Mouse (Mus musculus) naive thymus-derived CD4-positive, alpha-beta T cell, adult 2 months (primary cell): Measurements from ENCODE around the gene Ndufb10.
"Not testable (repeated sequence)": the region's sequence is repeated elsewhere in the genome, so short reads cannot be mapped to it uniquely, and the experiment has no call there.

ENCODE experiments used
- DNase-seq: peaks from one replicate; pipeline ENCODE4 v3.0.0-alpha.2; 2011; ENCODE audit warnings: low read depth

The Ndufb10 gene

DNA sequence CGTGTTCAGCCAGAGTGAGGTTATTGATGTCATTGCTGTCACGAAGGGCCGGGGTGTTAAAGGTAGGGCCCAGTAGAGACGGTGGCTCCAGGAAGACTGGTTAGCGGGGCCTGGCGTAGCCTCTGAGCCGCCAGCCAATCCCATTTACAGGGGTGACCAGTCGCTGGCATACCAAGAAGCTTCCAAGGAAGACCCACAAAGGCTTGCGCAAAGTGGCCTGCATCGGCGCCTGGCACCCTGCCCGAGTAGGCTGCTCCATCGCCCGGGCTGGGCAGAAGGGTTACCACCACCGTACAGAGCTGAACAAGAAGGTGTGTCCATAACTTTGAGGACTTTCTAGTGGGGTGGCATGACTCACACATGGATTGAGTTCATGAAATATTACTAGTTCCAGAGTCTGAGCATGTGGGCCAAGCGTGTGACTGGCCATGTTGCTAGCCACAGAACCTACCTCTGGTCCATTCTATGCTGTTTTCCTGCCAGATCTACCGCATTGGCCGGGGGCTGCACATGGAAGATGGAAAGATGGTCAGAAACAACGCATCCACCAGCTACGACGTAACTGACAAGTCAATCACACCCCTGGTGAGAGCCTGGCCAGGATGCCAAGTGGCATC, 9.3 kb upstream of the Ndufb10 start:
- DNase-seq = no peak

DNA sequence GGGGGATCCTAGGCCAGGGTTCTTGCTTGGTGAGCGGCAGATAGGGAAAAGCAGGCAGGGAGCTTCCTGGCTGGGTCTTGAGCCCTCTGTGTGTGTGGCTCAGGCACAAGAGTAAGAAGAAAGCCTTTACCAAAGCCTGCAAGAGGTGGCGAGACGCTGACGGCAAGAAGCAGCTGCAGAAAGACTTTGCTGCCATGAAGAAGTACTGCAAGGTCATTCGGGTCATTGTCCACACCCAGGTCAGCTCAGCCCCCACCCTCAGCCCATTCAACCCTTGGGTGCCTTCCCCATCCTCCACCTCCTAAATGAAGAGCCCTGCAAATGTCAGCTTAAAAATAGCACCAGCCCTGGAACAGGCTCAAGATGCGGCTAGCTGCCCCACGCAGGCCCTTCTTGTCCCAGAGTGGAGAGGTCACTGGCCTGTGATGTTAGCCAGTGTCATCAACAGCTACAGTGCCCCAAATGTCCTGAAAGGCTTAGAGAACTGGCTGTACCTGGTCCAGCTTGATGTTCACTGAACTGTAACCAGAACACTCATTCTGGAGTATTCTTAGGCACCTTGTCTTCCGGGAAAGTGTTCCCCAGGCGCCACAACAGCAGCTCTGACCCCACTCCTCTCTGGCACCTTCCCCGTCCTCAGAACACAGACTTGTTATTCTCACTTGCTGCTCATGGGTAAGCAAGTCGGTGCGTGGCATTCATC, 8.1 kb upstream of the Ndufb10 start:
- no peak for DNase-seq

DNA sequence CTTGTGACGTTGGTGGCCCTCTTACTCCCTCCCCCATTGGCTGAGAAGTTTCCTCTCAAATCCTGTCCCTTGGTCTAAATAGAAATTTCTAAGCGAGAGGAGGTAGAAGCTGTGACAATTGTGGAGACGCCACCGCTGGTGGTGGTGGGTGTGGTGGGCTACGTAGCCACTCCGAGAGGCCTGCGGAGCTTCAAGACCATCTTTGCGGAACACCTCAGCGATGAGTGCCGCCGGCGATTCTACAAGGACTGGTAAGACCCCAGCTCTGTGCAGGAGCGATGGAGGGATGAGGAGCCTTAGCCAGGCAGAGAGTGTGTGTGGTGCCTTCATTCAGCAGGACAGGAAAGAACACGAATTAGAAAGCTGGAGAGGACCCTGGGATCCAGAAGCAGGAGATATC, 6.5 kb upstream of the Ndufb10 start:
- no peak for DNase-seq

DNA sequence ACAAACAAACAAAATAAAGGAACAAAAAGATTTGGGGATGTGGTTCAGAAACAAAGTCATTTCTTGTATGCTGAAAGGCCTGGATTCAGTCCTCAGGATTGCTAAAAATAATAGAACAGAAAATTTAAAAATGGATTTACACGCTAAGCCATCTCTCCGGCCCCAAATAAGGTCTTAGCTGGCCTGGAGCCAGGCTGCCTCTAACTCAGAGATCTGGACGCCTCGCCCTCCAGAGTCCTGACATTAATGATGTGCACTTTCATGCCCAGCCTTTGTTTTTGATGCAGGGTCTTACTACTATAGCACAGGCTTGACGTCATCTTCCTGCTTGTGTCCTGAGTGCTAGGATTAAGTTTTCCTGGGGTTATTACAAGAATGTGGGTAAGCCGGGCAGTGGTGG, 4.8 kb upstream of the Ndufb10 start:
- no peak for DNase-seq

DNA sequence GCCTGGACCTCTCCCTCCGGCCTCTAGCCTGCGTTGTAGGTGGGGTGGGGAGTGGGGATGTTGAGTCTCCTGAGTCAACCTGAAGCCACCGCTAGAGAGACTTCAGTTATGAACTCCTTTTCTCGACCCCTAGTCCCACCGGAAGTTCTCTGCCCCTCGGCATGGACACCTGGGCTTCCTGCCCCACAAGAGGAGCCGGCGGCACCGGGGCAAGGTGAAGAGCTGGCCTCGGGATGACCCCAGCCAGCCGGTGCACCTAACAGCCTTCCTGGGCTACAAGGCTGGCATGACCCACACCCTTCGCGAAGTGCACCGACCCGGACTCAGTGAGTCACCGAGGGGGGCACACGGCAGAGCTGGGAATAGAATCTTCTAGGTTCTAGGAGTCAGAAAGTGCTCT, 3.9 kb upstream of the Ndufb10 start:
- no peak for DNase-seq

DNA sequence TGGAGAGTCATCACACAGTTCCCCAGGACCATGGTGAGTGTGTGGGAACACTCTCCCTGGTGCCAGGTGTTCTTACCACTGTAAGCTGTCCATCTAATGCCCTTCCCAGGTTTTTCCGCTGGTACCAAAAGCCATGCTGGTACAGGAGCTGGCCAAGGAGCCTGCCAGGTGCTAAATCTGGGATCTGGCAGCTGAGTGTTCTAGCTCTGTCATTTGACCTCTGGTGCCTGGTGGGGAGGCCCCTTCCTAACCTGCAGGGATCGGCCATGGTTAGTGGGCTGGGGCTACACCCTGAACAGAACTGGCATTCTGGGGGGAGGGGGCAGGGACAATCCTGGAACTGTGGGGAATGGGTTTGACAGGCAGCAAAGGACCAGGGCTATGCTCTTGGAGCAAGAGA, 3.3 kb upstream of the Ndufb10 start, which contains the start of gene Rpl3l:
Gene Rpl3l, plus strand, starts transcription at position 203 of the 400 bp plus-strand sequence.
- DNase-seq = no peak

DNA sequence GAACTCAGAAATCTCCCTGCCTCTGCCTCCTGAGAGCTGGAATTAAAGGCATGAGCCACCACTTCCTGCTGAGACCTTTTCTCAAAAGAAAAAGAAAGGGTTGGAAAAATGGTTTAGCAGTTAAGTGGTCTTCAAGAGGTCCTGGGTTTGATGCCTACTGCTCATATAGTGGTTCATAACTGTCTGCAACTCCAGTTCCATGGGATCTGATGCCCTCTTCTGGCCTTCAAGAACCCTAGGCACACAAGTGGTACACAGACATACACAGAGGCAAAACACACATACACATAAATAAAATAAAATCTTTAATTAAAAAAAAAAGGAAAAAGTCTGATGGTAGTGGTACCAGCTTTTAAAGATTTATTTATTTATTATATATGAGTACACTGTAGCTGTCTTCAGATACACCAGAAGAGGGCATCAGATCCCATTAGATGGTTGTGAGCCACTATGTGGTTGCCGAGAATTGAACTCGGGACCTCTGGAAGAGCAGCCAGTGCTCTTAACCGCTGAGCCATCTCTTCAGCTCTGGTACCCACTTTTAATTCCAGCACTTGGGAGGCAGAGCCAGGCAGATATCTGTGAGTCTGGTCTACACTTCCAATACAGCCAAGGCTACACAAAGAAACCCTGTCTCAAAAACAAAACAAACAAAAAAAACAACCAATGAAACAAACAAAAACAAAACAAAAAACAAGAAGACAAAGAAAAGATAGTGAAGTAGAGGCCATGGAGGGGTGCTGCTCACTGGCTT, 1.5 kb upstream of the Ndufb10 start:
- no peak for DNase-seq

DNA sequence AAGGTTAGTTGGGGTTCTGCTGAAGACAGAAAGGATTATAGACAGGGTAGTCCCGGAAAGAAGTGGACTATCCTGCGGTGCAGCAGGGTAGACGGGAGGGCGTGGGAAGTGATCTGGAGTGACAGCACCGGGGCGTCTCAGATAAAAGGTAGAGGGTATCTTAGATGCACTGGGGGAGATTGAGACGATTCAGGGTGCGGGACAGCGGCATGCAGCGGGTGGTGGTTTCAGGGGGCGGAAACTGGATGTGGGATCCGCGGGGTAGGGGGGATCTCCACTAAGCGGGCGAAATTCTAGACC, 447 bp downstream of the Ndufb10 start:
- DNase-seq = no peak

DNA sequence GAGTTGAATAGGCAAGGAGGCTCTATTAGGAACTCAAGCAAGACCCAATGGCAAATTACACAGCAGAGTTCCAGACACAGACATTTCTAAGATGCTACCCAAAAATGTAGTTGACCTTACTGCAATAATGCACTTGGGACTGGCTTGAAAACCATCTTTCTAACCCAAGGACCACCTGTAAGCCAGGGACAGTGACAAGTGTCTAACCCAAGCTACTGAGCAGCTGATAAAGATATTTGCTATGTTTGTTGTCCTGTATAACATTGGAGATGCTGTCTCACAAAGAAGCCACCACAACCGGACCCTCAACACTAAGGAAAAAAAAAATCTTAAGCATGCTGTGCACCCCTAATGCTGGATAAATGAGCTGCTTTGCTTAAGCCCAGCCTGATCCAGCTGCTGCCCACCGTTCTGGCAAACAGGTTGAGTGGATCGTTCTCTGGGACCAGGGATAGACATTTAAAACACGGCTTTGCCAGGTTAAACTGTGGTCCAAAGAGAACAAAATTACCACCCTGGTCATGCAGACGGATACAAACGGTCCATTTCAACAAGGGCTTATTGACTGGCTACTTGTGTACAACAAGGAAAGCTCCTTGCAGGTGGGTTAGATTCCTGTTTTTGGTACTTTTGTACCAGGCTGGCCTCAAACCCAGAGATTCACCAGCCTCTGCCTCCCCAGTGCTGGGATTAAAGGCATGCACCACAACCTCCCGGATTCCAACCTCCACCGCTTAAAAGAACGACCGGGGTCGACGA, 977 bp downstream of the Ndufb10 start:
- peak; percentile 33 for DNase-seq

DNA sequence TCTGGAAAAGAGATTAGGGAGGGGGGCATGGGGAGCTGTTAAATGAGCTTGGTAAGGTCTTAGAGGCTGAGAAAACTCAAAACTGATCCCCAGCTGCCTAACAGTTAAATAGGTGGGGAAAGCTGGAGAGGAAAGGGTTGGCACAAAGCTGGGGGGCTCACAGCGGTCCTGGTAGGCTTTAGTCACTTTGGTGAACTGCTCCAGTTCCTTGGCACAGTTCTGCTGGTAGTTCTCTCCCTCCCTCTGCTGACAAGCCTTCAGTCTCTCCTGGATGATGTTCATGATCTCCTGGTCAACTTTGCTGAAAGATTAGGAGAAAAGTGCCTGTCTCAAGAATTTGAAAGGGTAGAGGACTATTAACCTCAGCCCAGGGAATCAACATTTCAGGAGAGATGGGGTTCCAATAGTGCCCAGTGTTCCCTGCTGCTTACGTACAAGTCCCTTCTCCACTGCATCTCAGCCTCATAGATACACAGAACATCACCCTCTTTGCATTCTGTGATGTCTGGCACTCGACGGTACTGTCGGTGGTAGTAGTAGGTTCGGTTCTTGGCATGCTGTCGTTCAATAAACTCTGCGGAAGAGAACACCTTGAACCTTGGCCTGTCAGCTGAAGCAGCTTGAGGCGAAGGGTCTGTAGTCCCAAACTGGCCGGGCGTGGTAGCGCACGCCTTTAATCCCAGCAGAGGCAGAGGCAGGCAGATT, 1.9 kb downstream of the Ndufb10 start:
- DNase-seq = peak; percentile 40

DNA sequence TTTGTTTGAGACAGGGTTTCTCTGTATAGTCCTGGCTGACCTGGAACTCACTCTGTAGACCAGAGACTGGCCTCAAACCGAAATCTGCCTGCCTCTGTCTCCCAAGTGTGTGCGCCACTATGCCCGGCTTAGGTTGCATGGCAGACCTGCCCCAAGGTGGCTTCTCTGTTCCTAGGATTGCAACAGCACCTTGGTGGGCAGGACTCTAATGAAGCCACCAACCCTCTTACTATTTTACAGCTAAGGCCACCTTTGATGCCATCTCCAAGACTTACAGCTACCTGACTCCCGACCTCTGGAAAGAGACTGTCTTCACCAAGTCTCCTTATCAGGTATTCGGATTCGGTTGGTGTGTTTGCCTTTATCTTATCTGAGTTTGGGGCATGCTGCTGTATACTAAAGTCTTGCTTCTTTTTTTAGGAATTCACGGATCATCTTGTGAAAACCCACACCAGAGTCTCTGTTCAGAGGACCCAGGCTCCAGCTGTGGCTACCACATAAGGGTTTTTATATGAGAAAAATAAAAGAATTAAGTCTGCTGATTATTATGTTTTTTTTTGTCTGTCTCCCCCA, 2.8 kb downstream of the Ndufb10 start:
- peak; percentile 35 for DNase-seq

DNA sequence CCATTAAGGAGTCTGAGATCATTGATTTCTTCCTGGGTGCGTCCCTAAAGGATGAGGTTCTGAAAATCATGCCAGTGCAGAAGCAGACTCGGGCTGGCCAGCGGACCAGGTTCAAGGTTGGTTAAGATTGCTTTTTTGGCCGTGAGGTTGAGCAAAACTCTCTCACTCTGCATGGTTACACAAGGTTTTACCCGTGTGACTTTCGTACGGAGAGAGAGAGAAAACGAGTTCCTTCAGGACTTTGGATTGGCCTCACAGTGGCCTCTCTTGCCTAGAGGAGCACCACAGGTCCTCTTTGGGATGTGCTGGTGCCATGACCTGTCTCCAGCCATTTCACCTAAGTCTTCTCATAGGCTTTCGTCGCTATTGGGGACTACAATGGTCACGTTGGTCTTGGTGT, 3.7 kb downstream of the Ndufb10 start:
- peak; percentile 53 for DNase-seq

DNA sequence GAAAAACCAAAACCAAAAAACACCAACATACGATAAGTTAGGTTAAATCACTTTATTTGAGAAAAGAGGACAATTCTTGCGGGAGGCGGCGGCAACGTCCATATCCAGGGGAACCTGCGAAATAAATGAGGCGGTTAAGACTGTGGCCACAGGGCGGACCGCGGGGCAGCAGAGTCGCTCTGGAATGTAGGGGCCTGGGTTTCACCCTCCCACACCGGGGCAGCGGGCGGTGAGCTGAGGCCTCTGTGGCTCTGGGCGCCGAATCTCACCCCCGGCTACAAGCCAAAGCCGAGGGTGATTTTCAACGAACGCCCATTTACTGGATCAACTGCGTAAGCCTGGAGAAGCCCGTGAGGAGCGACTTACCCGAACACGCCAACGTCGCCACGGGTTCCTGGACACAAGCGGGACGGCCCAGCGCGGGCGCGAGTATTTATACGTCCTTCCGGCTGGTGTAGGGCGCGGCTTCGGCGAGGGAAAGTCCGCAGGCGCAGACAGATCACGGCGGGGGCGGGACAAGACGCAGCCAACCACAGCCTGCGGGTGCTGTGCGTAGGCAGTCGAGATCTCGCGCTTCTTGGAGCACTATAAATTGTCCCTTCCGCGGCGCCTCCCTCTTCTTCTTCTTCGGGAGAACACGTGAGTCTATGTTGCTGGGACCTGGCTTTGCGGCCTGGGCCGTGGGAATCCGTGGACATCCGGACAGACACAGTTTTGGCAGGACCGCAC, 4.6 kb downstream of the Ndufb10 start:
- DNase-seq = peak; percentile 98

DNA sequence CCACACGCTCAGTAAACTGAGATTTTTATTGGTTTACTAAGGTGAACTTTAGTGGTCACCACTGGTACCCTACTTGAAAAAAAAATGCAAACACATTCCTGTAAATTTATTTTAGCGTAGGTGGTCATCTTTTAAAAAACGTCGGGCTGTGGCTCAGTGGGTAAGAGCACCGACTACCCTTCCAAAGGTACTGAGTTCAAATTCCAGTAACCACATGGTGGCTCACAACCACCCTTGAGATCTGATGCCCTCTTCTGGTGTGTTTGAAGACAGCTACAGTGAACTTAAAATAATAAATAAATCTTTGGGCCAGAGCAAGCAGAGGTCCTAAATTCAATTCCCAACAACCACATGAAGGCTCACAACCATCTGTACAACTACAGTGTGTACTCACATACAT, 5.3 kb downstream of the Ndufb10 start:
- DNase-seq = not testable (repeated sequence)

DNA sequence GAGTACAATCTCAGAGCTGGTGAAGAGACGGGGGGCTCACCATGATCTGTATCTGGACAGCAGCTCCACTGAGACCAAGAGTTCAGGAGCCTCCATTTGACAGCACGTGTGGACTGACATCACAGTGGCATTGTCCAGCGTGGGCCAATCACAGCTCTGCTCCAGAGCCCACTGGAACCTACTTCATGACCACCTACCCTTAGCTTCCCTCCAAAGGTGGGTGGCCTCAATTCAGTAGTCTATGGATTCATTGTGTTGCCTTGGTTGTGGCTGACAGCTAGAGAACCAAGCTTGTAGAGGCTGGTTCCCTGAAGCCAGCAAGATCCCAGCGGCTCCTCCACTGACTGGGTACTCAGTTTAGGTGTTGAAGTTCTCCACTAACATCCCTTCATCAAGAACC, 6.3 kb downstream of the Ndufb10 start, which contains the start of the genes Rnf151 and Rps2:
Gene Rnf151, minus strand, starts transcription at position 121 of the 400 bp plus-strand sequence.
Gene Rps2, plus strand, starts transcription at position 174 of the 400 bp plus-strand sequence.
- DNase-seq = no peak

DNA sequence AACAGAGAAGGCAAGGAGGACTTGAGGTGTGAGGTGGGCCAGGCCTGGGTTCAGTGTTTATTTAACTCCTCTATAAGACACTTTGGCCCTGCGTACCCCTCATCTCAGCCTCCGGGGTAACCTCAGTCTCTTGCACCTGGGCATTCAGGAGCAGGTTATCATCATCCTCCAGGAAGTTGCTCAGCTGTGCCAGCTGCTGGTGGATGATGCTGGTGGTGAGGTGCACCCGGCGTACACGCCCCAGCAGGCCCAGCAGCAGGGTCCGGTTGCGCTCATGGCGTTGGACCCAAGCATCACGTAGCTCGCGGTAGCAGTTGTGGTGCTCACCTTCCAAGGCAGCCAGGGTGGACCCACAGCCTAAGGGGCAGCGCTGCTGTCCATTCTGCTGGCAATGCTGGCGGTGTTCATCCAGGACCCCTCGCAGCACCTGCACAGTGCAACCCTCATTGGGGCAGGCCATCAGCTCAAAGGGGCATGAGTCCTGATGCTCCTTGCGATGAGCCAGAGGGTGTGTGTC, 8.1 kb downstream of the Ndufb10 start:
- DNase-seq = no peak

DNA sequence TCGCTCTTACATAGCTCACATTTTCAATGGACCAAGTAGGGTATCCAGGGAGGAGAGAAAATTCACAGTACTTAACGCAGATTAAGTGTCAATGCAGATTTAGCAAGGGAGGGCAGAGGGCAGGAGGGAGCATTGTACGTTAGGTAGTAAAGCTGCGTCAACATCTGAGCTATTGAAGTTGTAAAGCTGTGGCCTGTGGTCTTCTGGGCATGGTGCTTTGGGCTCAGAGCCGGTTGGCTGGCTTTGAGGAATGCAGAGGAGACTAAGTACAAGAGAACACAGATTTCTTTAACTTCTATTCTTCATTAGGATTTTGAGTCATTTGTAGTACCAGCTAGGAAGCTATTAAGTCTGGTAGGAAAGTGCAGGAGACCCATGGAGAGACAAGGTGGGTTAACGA, 8.7 kb downstream of the Ndufb10 start:
- no peak for DNase-seq

DNA sequence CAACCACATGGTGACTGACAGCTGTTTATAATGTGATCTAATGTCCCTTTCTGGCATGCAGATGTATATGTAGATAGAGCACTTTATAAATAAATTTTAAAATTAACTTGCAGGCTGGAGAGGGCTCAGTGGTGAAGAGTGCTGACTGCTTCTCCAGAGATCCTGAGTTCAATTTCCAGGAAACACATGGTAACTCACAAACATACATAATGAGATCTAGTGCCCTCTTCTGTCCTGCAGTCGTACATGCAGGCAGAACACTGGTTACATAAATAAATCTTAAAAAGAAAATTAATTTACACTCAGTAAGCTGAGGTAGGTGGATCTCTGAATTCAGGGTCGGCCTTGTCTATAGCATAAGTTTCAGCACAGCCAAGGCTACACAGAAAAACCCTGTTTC, 15.6 kb downstream of the Ndufb10 start:
- DNase-seq = peak; percentile 78

DNA sequence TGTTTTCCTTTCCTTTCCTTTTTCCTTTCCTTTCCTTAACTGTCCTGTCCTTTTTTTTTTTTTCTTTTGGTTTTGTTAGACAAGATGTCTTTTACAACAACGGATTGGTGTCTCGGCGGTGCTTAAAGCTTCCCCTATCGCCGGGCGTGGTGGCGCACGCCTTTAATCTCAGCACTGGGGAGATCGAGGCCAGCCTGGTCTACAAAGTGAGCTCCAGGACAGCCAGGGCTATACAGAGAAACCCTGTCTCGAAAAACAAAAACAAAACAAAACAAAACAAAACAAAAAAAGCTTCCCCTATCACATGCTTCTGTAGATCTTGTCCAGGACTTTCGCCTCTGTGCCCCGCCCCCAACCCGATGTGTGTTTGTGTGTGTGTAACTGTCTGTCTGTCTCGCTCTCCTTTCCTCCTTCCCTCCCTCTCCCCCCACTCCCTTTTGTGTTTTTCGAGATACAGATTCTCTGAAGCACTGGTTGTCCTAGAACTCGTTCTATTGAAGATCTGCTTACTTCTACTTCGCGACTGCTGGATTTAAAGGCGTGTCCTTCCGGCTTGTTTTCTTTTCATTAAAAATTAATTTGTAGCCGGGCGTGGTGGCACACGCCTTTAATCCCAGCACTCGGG, 16.4 kb downstream of the Ndufb10 start:
- DNase-seq = peak; percentile 49
